Mouse (Mus musculus) myocyte (in vitro differentiated cells): ENCODE data around the gene Myh7b. TPM values are rescaled to one million over a fixed set of nuclear protein-coding genes. Genes with fewer than 3 reads are reported as not detected.

Source experiments
- H3K27me3 ChIP-seq: one replicate; pipeline ENCODE4 v1.6.1; 2011; ENCODE audit not compliant: control insufficient read depth, insufficient read depth, insufficient read length
- H3K36me3 ChIP-seq: one replicate; pipeline ENCODE4 v1.6.1; 2011; ENCODE audit not compliant: control insufficient read depth, insufficient read depth
- H3K4me2 ChIP-seq: one replicate; pipeline ENCODE4 v1.6.1; 2011; ENCODE audit warnings: low read depth, control low read depth
- H3K4me3 ChIP-seq: one replicate; pipeline ENCODE4 v1.5.1; 2011; ENCODE audit warnings: mild to moderate bottlenecking, control low read depth, moderate library complexity
- H3K79me2 ChIP-seq: one replicate; pipeline ENCODE4 v1.6.1; 2011; ENCODE audit not compliant: control insufficient read depth, insufficient read depth
- H3ac ChIP-seq: one replicate; pipeline ENCODE4 v1.6.1; 2011; ENCODE audit not compliant: control insufficient read depth, insufficient read length
- CEBPB ChIP-seq: IDR thresholded peaks from 2 replicates; pipeline ENCODE4 v1.6.1; 2011; ENCODE audit warnings: mild to moderate bottlenecking, moderate library complexity; ENCODE audit not compliant: poor library complexity, insufficient read depth, severe bottlenecking
- E2F4 ChIP-seq: IDR thresholded peaks from one replicate; pipeline ENCODE4 v1.6.1; 2011; ENCODE audit warnings: mild to moderate bottlenecking, control low read depth, moderate library complexity; ENCODE audit not compliant: insufficient read depth
- MAX ChIP-seq: IDR thresholded peaks from one replicate; pipeline ENCODE4 v1.6.1; 2011; ENCODE audit warnings: low read depth, mild to moderate bottlenecking, control low read depth
- MYOD1 ChIP-seq, 3 experiments: IDR thresholded peaks; one replicate each; pipeline ENCODE4 v1.6.1; 2011; ENCODE audit warnings: control low read depth in 2 of 3, low read depth in 2 of 3, mild to moderate bottlenecking in 2 of 3, moderate library complexity in 1 of 3; ENCODE audit not compliant: insufficient read length in 2 of 3, control insufficient read depth in 1 of 3
- MYOG ChIP-seq, 3 experiments: IDR thresholded peaks; one replicate each; pipeline ENCODE4 v1.6.1; 2011; ENCODE audit warnings: control low read depth in 2 of 3, low read depth in 2 of 3, mild to moderate bottlenecking in 2 of 3; ENCODE audit not compliant: insufficient read length in 2 of 3, control insufficient read depth in 1 of 3, insufficient read depth in 1 of 3
- POLR2A ChIP-seq: IDR thresholded peaks from one replicate; pipeline ENCODE4 v1.6.1; 2011; ENCODE audit warnings: low read depth, mild to moderate bottlenecking, control low read depth, moderate library complexity; ENCODE audit not compliant: insufficient read length
- POLR2AphosphoS2 ChIP-seq: IDR thresholded peaks from one replicate; pipeline ENCODE4 v1.6.1; 2011; ENCODE audit warnings: low read depth, control low read depth; ENCODE audit not compliant: insufficient read length
- REST ChIP-seq: IDR thresholded peaks from one replicate; pipeline ENCODE4 v1.6.1; 2011; ENCODE audit warnings: mild to moderate bottlenecking, control low read depth, moderate library complexity; ENCODE audit not compliant: insufficient read depth, insufficient read length
- SRF ChIP-seq: IDR thresholded peaks from one replicate; pipeline ENCODE4 v1.6.1; 2011; ENCODE audit warnings: low read depth; ENCODE audit not compliant: control insufficient read depth, insufficient read length
- TCF12 ChIP-seq: IDR thresholded peaks from one replicate; pipeline ENCODE4 v1.6.1; 2011; ENCODE audit warnings: mild to moderate bottlenecking, control low read depth; ENCODE audit not compliant: poor library complexity, insufficient read depth, severe bottlenecking
- TCF3 ChIP-seq: IDR thresholded peaks from one replicate; pipeline ENCODE4 v1.6.1; 2011; ENCODE audit warnings: low read depth, control low read depth; ENCODE audit not compliant: insufficient read length
- USF1 ChIP-seq: IDR thresholded peaks from one replicate; pipeline ENCODE4 v1.6.1; 2011; ENCODE audit warnings: low read depth, mild to moderate bottlenecking, control low read depth, moderate library complexity
- polyA plus RNA-seq: library from polyadenylated mRNA; unstranded; fragments of >200 nt; fragmentation: generic; extraction: Trizol; gene quantifications from one replicate; pipeline ENCODE4 v1.2.1, GENCODE M21; 2012; ENCODE audit warnings: missing spikeins

Myh7b gene
- polyA plus RNA-seq, 1 experiment = 12.2 TPM

DNA sequence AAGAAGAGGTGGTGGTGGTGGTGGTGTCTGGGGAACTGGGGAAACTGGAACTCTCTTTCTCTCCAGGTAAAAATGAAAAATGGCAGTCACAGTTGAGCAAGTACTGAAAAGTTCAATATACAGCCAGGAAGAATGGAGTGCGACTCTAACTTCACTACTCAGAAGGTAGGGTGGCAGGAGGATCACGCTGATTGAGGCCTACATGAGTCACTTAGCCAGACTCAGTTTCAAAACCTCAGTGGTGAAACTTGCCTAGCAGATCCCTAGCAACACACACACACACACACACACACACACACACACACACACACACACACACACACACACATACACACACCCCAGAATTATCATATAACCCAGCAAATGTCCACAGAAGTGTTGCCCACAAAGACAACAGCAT, 70.9 kb downstream of the Myh7b start:
- Histone ChIP-seq H3K79me2 (peaks cover 89% of the 10 kb centered on the region), H3K4me2 (no peak overlapping the region), H3K27me3 (no peaks in the 10 kb centered on the region), H3ac (no peak overlapping the region), H3K4me3 (no peak overlapping the region), H3K36me3 (no peaks in the 10 kb centered on the region)
- TF ChIP-seq MYOD1 (IDR thresholded peaks at IDR 0.05; ENCODE audit: control insufficient read depth in 1 of 3, insufficient read length in 2 of 3, low read depth in 2 of 3) = no peak
- TF ChIP-seq TCF12 = no peak
- no peak for TF ChIP-seq MAX
- TF ChIP-seq REST = no peak
- TF ChIP-seq USF1 = no peak
- TF ChIP-seq CEBPB = no peak
- no peak for TF ChIP-seq MYOG (IDR thresholded peaks at IDR 0.05; ENCODE audit: control insufficient read depth in 1 of 3, insufficient read depth in 1 of 3, insufficient read length in 2 of 3, low read depth in 2 of 3)
- TF ChIP-seq SRF = no peak
- TF ChIP-seq POLR2AphosphoS2 = no peak
- no peak for TF ChIP-seq E2F4
- no peak for TF ChIP-seq POLR2A
- TF ChIP-seq TCF3 = no peak

DNA sequence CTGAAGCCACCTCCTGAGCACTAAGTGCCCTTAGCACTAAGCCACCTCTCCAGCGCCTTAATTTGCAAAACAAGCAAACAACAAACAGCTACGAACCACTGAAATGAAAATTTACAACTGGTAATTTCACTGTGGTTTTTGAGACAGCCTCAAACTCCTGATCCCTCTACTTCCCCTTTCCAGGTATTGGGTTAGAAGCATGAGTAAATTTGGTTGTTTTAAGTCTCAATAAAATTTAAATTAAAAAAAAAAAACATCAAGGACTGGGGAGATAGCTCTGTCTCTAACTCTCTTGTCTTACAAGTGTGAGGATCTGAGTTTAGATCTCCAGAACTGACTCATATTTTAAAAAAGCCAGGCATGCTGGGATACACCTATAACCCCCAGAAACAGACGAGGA, 72.1 kb downstream of the Myh7b start:
- Histone ChIP-seq H3K4me3 (no peak overlapping the region), H3ac (no peak overlapping the region), H3K4me2 (no peak overlapping the region), H3K36me3 (no peaks in the 10 kb centered on the region), H3K27me3 (no peaks in the 10 kb centered on the region), H3K79me2 (peaks cover 89% of the 10 kb centered on the region)
- TF ChIP-seq MYOD1 (IDR thresholded peaks at IDR 0.05; ENCODE audit: control insufficient read depth in 1 of 3, insufficient read length in 2 of 3, low read depth in 2 of 3) = no peak
- no peak for TF ChIP-seq REST
- TF ChIP-seq MYOG (IDR thresholded peaks at IDR 0.05; ENCODE audit: control insufficient read depth in 1 of 3, insufficient read depth in 1 of 3, insufficient read length in 2 of 3, low read depth in 2 of 3) = no peak
- TF ChIP-seq MAX = no peak
- no peak for TF ChIP-seq TCF12
- no peak for TF ChIP-seq POLR2A
- TF ChIP-seq POLR2AphosphoS2 = no peak
- no peak for TF ChIP-seq E2F4
- no peak for TF ChIP-seq TCF3
- no peak for TF ChIP-seq SRF
- TF ChIP-seq CEBPB = no peak
- no peak for TF ChIP-seq USF1

DNA sequence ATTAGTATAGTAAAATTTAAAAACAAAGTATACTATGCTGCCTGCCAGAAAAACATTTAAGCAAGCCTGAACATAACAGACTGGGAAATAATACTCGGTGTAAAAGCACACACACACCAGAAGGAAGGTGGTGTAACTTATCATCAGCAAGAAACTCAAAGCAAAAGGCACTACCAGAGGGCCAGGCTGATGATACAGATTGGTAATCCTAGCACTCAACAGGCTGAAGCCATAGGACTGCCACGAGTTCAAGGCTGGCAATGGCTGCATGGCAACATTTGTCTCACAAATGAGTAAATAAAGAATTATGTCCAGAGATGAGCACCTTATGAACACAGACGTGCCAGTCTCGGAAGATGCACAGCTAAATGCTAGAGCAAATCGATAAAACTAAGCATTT, 72.8 kb downstream of the Myh7b start:
- Histone ChIP-seq H3K36me3 (no peaks in the 10 kb centered on the region), H3ac (no peak overlapping the region), H3K4me3 (no peak overlapping the region), H3K4me2 (no peak overlapping the region), H3K27me3 (no peaks in the 10 kb centered on the region), H3K79me2 (peaks cover 89% of the 10 kb centered on the region)
- no peak for TF ChIP-seq E2F4

Other genes starting within 250 kb of the Myh7b start
- gene Trp53inp2, start 230.2 kb upstream of the Myh7b start, polyA plus RNA-seq = 100 TPM
- 11.0 TPM for gene Ncoa6, start 137.3 kb upstream of the Myh7b start, polyA plus RNA-seq
- 25.8 TPM for gene Acss2, start 93.3 kb upstream of the Myh7b start, polyA plus RNA-seq
- 6.6 TPM for gene Ggt7, start 93.0 kb upstream of the Myh7b start, polyA plus RNA-seq
- gene Gss, start 18.4 kb upstream of the Myh7b start, polyA plus RNA-seq = 55.3 TPM
- gene Trpc4ap, start 81.2 kb downstream of the Myh7b start, polyA plus RNA-seq = 89.0 TPM
- gene Edem2, start 118.3 kb downstream of the Myh7b start, polyA plus RNA-seq = 21.9 TPM
- gene Gm17581, start 124.7 kb downstream of the Myh7b start, polyA plus RNA-seq = not detected
- 2.7 TPM for gene Procr, start 139.9 kb downstream of the Myh7b start, polyA plus RNA-seq
- 0.02 TPM for gene Mmp24, start 164.1 kb downstream of the Myh7b start, polyA plus RNA-seq
- 32.2 TPM for gene BC029722, start 208.2 kb downstream of the Myh7b start, polyA plus RNA-seq
- gene Eif6, start 215.7 kb downstream of the Myh7b start, polyA plus RNA-seq = 198 TPM
- gene Fam83c, start 223.6 kb downstream of the Myh7b start, polyA plus RNA-seq = not detected